Mouse (Mus musculus): ENCODE data around the gene Il22ra2.

DNA sequence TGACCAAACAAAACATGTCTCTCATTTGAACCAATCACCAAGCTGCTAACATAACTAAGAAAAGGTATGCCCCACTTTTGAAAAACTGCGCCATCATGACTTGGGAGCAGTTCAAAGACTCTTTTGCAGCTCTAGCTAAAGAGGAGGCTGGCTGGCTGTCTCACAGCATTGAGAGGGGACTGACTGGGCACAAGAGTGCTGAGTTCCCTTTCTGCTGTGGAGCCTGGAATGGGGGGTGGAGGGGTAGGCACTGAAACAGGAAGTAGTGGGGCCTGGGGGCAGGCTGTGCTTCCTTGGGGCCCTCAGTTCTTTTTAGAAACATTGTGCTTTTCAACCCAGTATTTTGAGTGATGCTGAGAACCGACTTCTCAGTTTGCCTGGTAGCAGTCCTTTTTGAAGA, 37.7 kb upstream of the Il22ra2 start:
- TF ChIP-seq CTCF (IDR thresholded peaks at IDR 0.05; ENCODE audit: extremely low read depth, insufficient read depth, insufficient read length, insufficient replicate concordance) (no peak), POLR2A (IDR thresholded peaks at IDR 0.05; ENCODE audit: low read depth, low read length) (no peak)

All from spleen, adult 2 months (tissue).